Mouse (Mus musculus) frontal cortex, postnatal 36 days (tissue): ENCODE data around the gene Rbm39.

Experiments used
- DNase-seq, 2 experiments: peaks; one replicate each; pipeline ENCODE4 v3.0.0; 2022; ENCODE audit warnings: low spot score in 2 of 2

Gene Rbm39

DNA sequence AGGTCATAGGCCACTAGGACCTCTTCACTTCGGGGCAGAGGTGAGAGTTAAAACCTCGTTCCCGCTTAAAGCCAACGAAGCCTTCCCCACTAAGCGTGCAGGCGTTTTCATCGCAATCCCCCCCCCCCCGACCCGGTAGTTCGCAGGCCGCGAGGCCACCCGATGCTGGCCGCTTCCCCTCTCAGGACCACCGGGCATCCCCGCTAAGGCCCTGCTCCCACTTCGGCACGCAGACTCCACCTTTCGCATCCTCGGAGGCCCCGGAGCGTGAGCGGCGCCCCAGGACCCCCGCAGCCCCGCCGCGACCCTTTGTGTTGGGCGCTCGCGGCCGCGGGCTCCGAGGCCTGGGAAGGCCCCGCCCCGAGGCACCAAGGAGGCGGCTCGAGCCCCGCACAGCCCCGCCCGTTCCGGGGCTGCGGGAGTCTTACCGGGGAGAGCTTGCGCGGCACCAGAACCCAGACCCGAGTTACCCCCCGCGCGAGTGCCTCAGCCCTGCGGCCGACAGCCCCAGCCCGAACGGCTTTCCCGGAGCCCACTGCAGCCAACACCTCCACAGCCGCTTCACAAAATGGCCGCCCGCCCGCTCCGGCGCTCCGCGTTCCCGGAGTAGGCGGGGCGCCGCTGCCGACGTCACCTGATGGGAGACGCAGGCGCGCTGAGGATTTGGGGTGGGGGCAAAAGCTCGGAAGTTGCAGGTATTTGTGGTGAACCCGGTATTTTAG is 68.5 kb downstream of the Rbm39 start, which contains the start of the genes Cpne1 and Rbm12:
TSS of gene Cpne1 (minus strand) at position 608 of the 722 bp plus-strand sequence.
TSS of gene Rbm12 (minus strand) at position 621 of the 722 bp plus-strand sequence.
- DNase-seq, result peak; percentile 90 to 92

DNA sequence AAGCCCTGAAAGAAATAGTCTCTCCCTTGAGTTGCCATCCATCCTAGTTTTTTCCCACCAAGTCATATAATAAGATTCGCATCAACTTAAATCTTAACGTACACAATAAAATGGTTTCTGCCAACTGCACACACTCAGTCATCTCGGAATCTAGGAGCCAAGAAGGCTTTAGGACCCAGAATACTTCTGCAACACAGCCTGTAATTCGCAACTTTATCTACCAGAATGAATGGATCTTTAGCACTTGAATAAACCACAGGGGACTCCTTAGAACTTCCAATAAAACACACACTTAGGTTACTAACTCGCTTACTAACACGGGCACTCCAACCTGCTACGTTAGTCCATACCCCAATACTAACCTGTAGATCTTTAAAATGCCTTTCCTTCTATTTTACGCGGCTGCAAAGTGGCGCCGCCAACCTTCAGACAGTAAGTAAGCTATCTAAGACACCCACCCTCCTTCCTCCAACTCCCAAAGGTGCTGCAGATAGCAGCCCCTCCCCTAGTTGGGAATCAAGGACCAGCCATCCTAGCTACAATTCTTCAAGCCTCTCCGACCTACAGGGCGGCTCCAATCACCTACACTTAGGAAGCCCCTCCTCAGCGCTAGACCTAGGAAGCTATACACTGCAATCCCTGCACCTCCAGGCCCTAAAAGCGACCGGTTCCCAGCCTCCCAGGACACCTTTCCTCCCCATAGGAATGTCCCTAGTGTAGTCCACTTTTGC is 69.2 kb downstream of the Rbm39 start:
- DNase-seq, result peak; percentile 29 to 32
